Mouse (Mus musculus) B cell, adult 2 months (primary cell): ENCODE results near the gene Tmem223.
"Not testable (repeated sequence)": the region's sequence is repeated elsewhere in the genome, so short reads cannot be mapped to it uniquely, and the experiment has no call there.

ENCODE experiments used
- DNase-seq, 2 experiments: peaks; one replicate each; pipeline ENCODE4 v3.0.0; 2022

The Tmem223 gene

GRCm38 (mm10) chr19:8770567-8771270, at the start of gene Tmem223:
Tmem223 (plus strand) TSS chr19:8770996.
- peak; percentile 88 to 89 for DNase-seq

- DNase-seq: no peak
Measured at GRCm38 (mm10) chr19:8721378-8721777, 49.4 kb upstream of the Tmem223 start.

GRCm38 (mm10) chr19:8722021-8722420, 48.8 kb upstream of the Tmem223 start:
- DNase-seq: no peak

- no peak for DNase-seq
Measured at GRCm38 (mm10) chr19:8722559-8722906, 48.3 kb upstream of the Tmem223 start.

- peak; percentile 94 to 97 for DNase-seq
Measured at GRCm38 (mm10) chr19:8722907-8723573, 47.8 kb upstream of the Tmem223 start, which contains the start of gene Slc3a2. Slc3a2 (minus strand) TSS chr19:8723369.

- peak; percentile 40 to 46 for DNase-seq
Measured at GRCm38 (mm10) chr19:8723574-8724346, 47.0 kb upstream of the Tmem223 start.

GRCm38 (mm10) chr19:8724392-8724791, 46.4 kb upstream of the Tmem223 start:
- no peak for DNase-seq

- DNase-seq: no peak
Measured at GRCm38 (mm10) chr19:8725081-8725613, 45.6 kb upstream of the Tmem223 start.

GRCm38 (mm10) chr19:8726609-8727390, 44.0 kb upstream of the Tmem223 start:
- DNase-seq: no peak

- no peak for DNase-seq
Measured at GRCm38 (mm10) chr19:8727495-8728114, 43.2 kb upstream of the Tmem223 start.

- not testable (repeated sequence) for DNase-seq
Measured at GRCm38 (mm10) chr19:8728335-8729099, 42.3 kb upstream of the Tmem223 start.

GRCm38 (mm10) chr19:8734334-8734733, 36.5 kb upstream of the Tmem223 start:
- no peak for DNase-seq

GRCm38 (mm10) chr19:8735389-8736159, 35.2 kb upstream of the Tmem223 start, which contains the start of gene Wdr74:
Wdr74 (plus strand) TSS chr19:8735827.
- DNase-seq: peak; percentile 94 to 95

- no peak for DNase-seq
Measured at GRCm38 (mm10) chr19:8736160-8736467, 34.7 kb upstream of the Tmem223 start.

GRCm38 (mm10) chr19:8738911-8739310, 31.9 kb upstream of the Tmem223 start:
- no peak for DNase-seq

- no peak for DNase-seq
Measured at GRCm38 (mm10) chr19:8739646-8740045, 31.1 kb upstream of the Tmem223 start.

- no peak for DNase-seq
Measured at GRCm38 (mm10) chr19:8740603-8741002, 30.2 kb upstream of the Tmem223 start, which contains the start of gene 1700092M07Rik. 1700092M07Rik (plus strand) TSS chr19:8740718.

GRCm38 (mm10) chr19:8741243-8741869, 29.4 kb upstream of the Tmem223 start, which contains the start of gene Stx5a:
Stx5a (plus strand) TSS chr19:8741413.
- peak; percentile 94 to 95 for DNase-seq

- DNase-seq: no peak
Measured at GRCm38 (mm10) chr19:8742176-8742575, 28.6 kb upstream of the Tmem223 start.

- DNase-seq: no peak
Measured at GRCm38 (mm10) chr19:8745382-8745781, 25.4 kb upstream of the Tmem223 start.
